Mouse (Mus musculus): ENCODE measurements around the gene Uba3. TPM values are rescaled to one million over a fixed set of nuclear protein-coding genes. Genes with fewer than 3 reads are reported as not detected.

The Uba3 gene
- polyA plus RNA-seq, 1 experiment from 2014 or later, result 97.0 TPM

Other genes starting within 250 kb of the Uba3 start
- 1.3 and 2.1 TPM in 2 replicates for gene Fam19a4, start 145.2 kb downstream of the Uba3 start, polyA plus RNA-seq (2016; fragmentation: Nextera tagmentation; extraction: Ambion mirVana)
- 9.5 and 10.0 TPM in 2 replicates for gene Eogt, start 56.5 kb downstream of the Uba3 start, polyA plus RNA-seq (2016; fragmentation: Nextera tagmentation; extraction: Ambion mirVana)
- gene Tmf1, start 26.5 kb downstream of the Uba3 start, polyA plus RNA-seq (2016; fragmentation: Nextera tagmentation; extraction: Ambion mirVana), result 35.7 TPM in 2 replicates
- gene Arl6ip5, start 5.0 kb upstream of the Uba3 start, polyA plus RNA-seq (2016; fragmentation: Nextera tagmentation; extraction: Ambion mirVana), result 56.4 and 57.2 TPM in 2 replicates
- 2.4 and 3.7 TPM in 2 replicates for gene Lmod3, start 47.1 kb upstream of the Uba3 start, polyA plus RNA-seq (2016; fragmentation: Nextera tagmentation; extraction: Ambion mirVana)